In the genomic region with DNA sequence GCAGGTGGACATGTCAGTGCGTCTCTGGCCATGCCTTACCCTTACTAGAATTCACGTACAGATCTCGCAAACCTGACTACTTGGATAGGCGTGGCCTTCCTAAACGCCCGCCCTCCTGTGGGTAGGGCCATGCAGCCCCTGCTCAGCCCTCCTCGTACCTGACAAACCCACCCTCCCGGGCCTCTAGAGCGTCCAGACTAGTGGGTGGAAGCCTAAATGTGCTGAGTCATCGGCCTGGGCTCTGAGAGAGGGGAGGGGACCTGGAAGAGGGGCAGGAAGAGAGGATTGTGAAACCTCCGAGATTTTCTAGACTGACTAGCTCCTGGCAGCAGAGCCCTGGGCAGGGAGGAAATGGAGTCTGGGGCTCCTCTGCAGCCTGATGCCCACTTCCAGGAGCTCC, we compare ENCODE assay signal across 8 mouse cellular contexts. TPM values are rescaled to one million over a fixed set of nuclear protein-coding genes. Genes with fewer than 3 reads are reported as not detected.
DNase-seq lines count a peak whose midpoint lies in the region; ATAC-seq lines count a peak whose summit lies in the region.

No protein-coding gene starts in this region.

- WGBS in embryonic facial prominence, embryonic 10.5 days: 24% methylated on average over 11 of the region's 11 CpGs
- 8% methylated on average over 11 of the region's 11 CpGs for WGBS in heart, embryonic 14.5 days
- 5% methylated on average over 11 of the region's 11 CpGs for whole genome bisulfite sequencing in stomach, embryonic 16.5 days

- no peak overlapping the region for H3K27ac ChIP-seq in embryonic facial prominence, embryonic 10.5 days (replicated peaks)
- peak overlapping the region; percentile 20 to 47; a peak in 1 of 4 replicates for H3K27ac ChIP-seq in heart, embryonic 14.5 days (replicated peaks in 1 of 2; ENCODE audit: control insufficient read depth in 1 of 2, insufficient read depth in 1 of 2, low read depth in 2 of 2, low read length in 2 of 2)
- H3K27ac ChIP-seq in stomach, embryonic 16.5 days (ENCODE audit: low read length): peak overlapping the region; percentile 66; the same call in 1 of the 2 replicates

- peak overlapping the region; percentile 76 for H3K4me3 ChIP-seq in embryonic facial prominence, embryonic 10.5 days
- peak overlapping the region; percentile 39 to 66 for H3K4me3 ChIP-seq in heart, embryonic 14.5 days (ENCODE audit: control insufficient read depth in 1 of 2, insufficient read depth in 1 of 2, low read depth in 1 of 2, low read length in 2 of 2)
- peak overlapping the region; percentile 70 for H3K4me3 ChIP-seq in stomach, embryonic 16.5 days (replicated peaks; ENCODE audit: low read length)

- no peaks in the 10 kb centered on the region for H3K27me3 ChIP-seq in embryonic facial prominence, embryonic 10.5 days (replicated peaks; ENCODE audit: low read depth, poor library complexity, severe bottlenecking)
- H3K27me3 ChIP-seq in heart, embryonic 14.5 days (ENCODE audit: control insufficient read depth, insufficient read depth, low read length): no peaks in the 10 kb centered on the region
- H3K27me3 ChIP-seq in stomach, embryonic 16.5 days (ENCODE audit: control insufficient read depth, insufficient read depth, low read length): no peaks in the 10 kb centered on the region

- peak; percentile 45 to 70 for DNase-seq in urinary bladder, adult 18-20 months (ENCODE audit: low spot score in 2 of 2)
- DNase-seq in urinary bladder, postnatal 10 days (ENCODE audit: low spot score): no peak
- DNase-seq in embryonic facial prominence, embryonic 10.5 days (ENCODE audit: low spot score): peak; percentile 60
- peak; percentile 47 for DNase-seq in kidney, postnatal 14 days
- peak; percentile 76 for DNase-seq in lung, postnatal 36 days
- DNase-seq in layer of hippocampus, adult 18-20 months (ENCODE audit: low spot score in 2 of 2): no peak

- H3K9me3 ChIP-seq in embryonic facial prominence, embryonic 10.5 days: 0 out of 2 replicates have a peak, but pooled peaks cover 6% of the 10 kb centered on the region
- no peaks in the 10 kb centered on the region for H3K9me3 ChIP-seq in heart, embryonic 14.5 days (ENCODE audit: control insufficient read depth, low read length)
- no peaks in the 10 kb centered on the region for H3K9me3 ChIP-seq in stomach, embryonic 16.5 days (replicated peaks; ENCODE audit: control insufficient read depth, low read length)

- peaks cover 47% of the 10 kb centered on the region for H3K36me3 ChIP-seq in embryonic facial prominence, embryonic 10.5 days (replicated peaks)
- H3K36me3 ChIP-seq in heart, embryonic 14.5 days (ENCODE audit: control insufficient read depth, insufficient read depth, low read length): peaks cover 40% of the 10 kb centered on the region
- peaks cover 7% of the 10 kb centered on the region; the same call in 1 of the 2 replicates for H3K36me3 ChIP-seq in stomach, embryonic 16.5 days (ENCODE audit: control insufficient read depth, insufficient read depth, low read length)

- H3K4me2 ChIP-seq in heart, embryonic 14.5 days (ENCODE audit: low read length): peak overlapping the region; percentile 73
- peak overlapping the region; percentile 61 for H3K4me2 ChIP-seq in stomach, embryonic 16.5 days (ENCODE audit: low read depth, low read length)

- H3K4me1 ChIP-seq in embryonic facial prominence, embryonic 10.5 days: peaks cover 27% of the 10 kb centered on the region
- peaks cover 2 to 20% of the 10 kb centered on the region in 2 experiments; a peak in 3 of 4 replicates for H3K4me1 ChIP-seq in heart, embryonic 14.5 days (ENCODE audit: control insufficient read depth in 2 of 2, insufficient read depth in 2 of 2, low read length in 2 of 2)
- H3K4me1 ChIP-seq in stomach, embryonic 16.5 days (ENCODE audit: control insufficient read depth, insufficient read depth, low read length): peaks cover 19% of the 10 kb centered on the region; the same call in 1 of the 2 replicates

- H3K9ac ChIP-seq in heart, embryonic 14.5 days (ENCODE audit: low read length): peak overlapping the region; percentile 46
- H3K9ac ChIP-seq in stomach, embryonic 16.5 days (ENCODE audit: low read length): peak overlapping the region; percentile 48; the same call in 1 of the 2 replicates

- ATAC-seq in heart, embryonic 14.5 days (ENCODE audit: insufficient number of reproducible peaks, insufficient read depth, low FRiP score, low read depth): peak; percentile 32; the same call in 1 of the 2 replicates
- peak; percentile 62 for ATAC-seq in stomach, embryonic 16.5 days (ENCODE audit: insufficient read depth, low FRiP score)

RNA-seq across cellular contexts. Expression of a gene that starts 3.4 kb away (rescaled TPM):
- polyA plus RNA-seq in embryonic facial prominence, embryonic 10.5 days (2016; fragmentation: Nextera tagmentation; extraction: Ambion mirVana): 26.8 and 28.3 TPM in 2 replicates
- 13.1 and 14.5 TPM in 2 replicates for polyA plus RNA-seq in heart, embryonic 14.5 days (2014; fragmentation: Nextera tagmentation; extraction: Ambion mirVana)
- 21.7 and 25.2 TPM in 2 replicates for polyA plus RNA-seq in stomach, embryonic 16.5 days (2015; fragmentation: Nextera tagmentation; extraction: Ambion mirVana)
- 10 to 100 TPM; 33.7 to 38.7 TPM for total RNA-seq in layer of hippocampus, adult 18-20 months (2021)

RNA-seq across cellular contexts. Expression of a gene that starts 15.1 kb away (rescaled TPM):
- polyA plus RNA-seq in embryonic facial prominence, embryonic 10.5 days (2016; fragmentation: Nextera tagmentation; extraction: Ambion mirVana): 20.3 and 22.1 TPM in 2 replicates
- 4.7 and 5.9 TPM in 2 replicates for polyA plus RNA-seq in heart, embryonic 14.5 days (2014; fragmentation: Nextera tagmentation; extraction: Ambion mirVana)
- 17.9 and 18.2 TPM in 2 replicates for polyA plus RNA-seq in stomach, embryonic 16.5 days (2015; fragmentation: Nextera tagmentation; extraction: Ambion mirVana)
- 10 to 100 TPM; 17.6 to 21.5 TPM for total RNA-seq in layer of hippocampus, adult 18-20 months (2021)

RNA-seq across cellular contexts. Expression of a gene that starts 23.8 kb away (rescaled TPM):
- polyA plus RNA-seq in embryonic facial prominence, embryonic 10.5 days (2016; fragmentation: Nextera tagmentation; extraction: Ambion mirVana): 42.5 and 45.3 TPM in 2 replicates
- 25.0 and 26.6 TPM in 2 replicates for polyA plus RNA-seq in heart, embryonic 14.5 days (2014; fragmentation: Nextera tagmentation; extraction: Ambion mirVana)
- 42.4 and 47.8 TPM in 2 replicates for polyA plus RNA-seq in stomach, embryonic 16.5 days (2015; fragmentation: Nextera tagmentation; extraction: Ambion mirVana)
- 100 to 1,000 TPM in 1 of 2 experiments, 10 to 100 TPM in 1; 95.3 to 105 TPM for total RNA-seq in layer of hippocampus, adult 18-20 months (2021)

RNA-seq across cellular contexts. Expression of a gene that starts 37.5 kb away (rescaled TPM):
- 73.0 and 73.6 TPM in 2 replicates for polyA plus RNA-seq in embryonic facial prominence, embryonic 10.5 days (2016; fragmentation: Nextera tagmentation; extraction: Ambion mirVana)
- 36.3 and 40.8 TPM in 2 replicates for polyA plus RNA-seq in heart, embryonic 14.5 days (2014; fragmentation: Nextera tagmentation; extraction: Ambion mirVana)
- 59.4 and 63.1 TPM in 2 replicates for polyA plus RNA-seq in stomach, embryonic 16.5 days (2015; fragmentation: Nextera tagmentation; extraction: Ambion mirVana)
- total RNA-seq in layer of hippocampus, adult 18-20 months (2021): 100 to 1,000 TPM in 1 of 2 experiments, 10 to 100 TPM in 1; 97.3 to 100 TPM

RNA-seq across cellular contexts. Expression of a gene that starts 43.7 kb away (rescaled TPM):
- 0.36 and 0.61 TPM in 2 replicates for polyA plus RNA-seq in embryonic facial prominence, embryonic 10.5 days (2016; fragmentation: Nextera tagmentation; extraction: Ambion mirVana)
- polyA plus RNA-seq in heart, embryonic 14.5 days (2014; fragmentation: Nextera tagmentation; extraction: Ambion mirVana): not detected in 2 replicates
- polyA plus RNA-seq in stomach, embryonic 16.5 days (2015; fragmentation: Nextera tagmentation; extraction: Ambion mirVana): not detected in 2 replicates
- under 1 TPM in 1 of 2 experiments, not detected in 1; 0.41 TPM for total RNA-seq in layer of hippocampus, adult 18-20 months (2021)

Comparison
In these comparisons a context has a peak if more than half of its experiments do, and no peak if none do; other contexts are left out.
1. DNase-seq: peak in urinary bladder, adult 18-20 months (2 of 2), embryonic facial prominence, embryonic 10.5 days (single experiment), kidney, postnatal 14 days (single experiment) and lung, postnatal 36 days (single experiment); none in urinary bladder, postnatal 10 days (single experiment) and layer of hippocampus, adult 18-20 months (0 of 2).
2. Peak in every context shown above with its lines, with median percentiles within 50 percentile points of each other: H3K4me3 ChIP-seq.